Mouse (Mus musculus): ENCODE data around the gene Eif3f.

- TF ChIP-seq CTCF (IDR thresholded peaks at IDR 0.05; ENCODE audit: low read depth) (no peak), EP300 (optimal IDR thresholded peaks at IDR 0.05) (no peak)
These were observed 1.2 kb downstream of the Eif3f start for GRCm38 (mm10) chr7:108935411-108935810.

Measured in stomach, postnatal 0 days (tissue).